Mouse (Mus musculus): ENCODE results near the gene Mfsd4b4.
"Not testable (repeated sequence)": the region's sequence is repeated elsewhere in the genome, so short reads cannot be mapped to it uniquely, and the experiment has no call there.

The Mfsd4b4 gene

GRCm38 (mm10) chr10:39898874-39899371 lies at the start of gene Mfsd4b4:
Gene Mfsd4b4, minus strand, starts transcription at chr10:39899238.
- in situ Hi-C loops (cut with MboI; ENCODE audit: low sequenced_read_pairs), result no loop called here

GRCm38 (mm10) chr10:39947195-39947594 lies 48.2 kb upstream of the Mfsd4b4 start:
- in situ Hi-C loops (cut with MboI; ENCODE audit: low sequenced_read_pairs), result not testable (repeated sequence)

DNA sequence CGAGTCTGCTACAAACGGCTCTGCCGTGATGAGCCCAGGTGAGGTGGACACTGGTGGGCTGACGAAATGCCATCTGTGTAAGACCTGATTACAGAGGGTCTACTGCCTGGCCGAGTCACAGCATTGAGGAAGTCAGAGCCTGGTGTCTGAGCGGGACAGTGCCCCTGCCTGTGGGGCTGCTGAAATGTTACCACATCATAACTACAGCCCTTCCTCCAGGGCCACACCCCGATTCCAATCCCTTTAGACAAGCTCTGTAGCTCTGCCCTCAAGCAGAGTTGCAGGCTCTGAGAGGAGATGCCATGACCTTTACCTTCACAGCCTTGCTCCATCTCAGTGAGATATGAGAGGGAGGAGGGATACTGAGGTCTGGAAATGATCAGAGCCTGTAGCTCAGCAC lies 37.5 kb upstream of the Mfsd4b4 start:
- in situ Hi-C loops (cut with MboI; ENCODE audit: low sequenced_read_pairs), result no loop called here

DNA sequence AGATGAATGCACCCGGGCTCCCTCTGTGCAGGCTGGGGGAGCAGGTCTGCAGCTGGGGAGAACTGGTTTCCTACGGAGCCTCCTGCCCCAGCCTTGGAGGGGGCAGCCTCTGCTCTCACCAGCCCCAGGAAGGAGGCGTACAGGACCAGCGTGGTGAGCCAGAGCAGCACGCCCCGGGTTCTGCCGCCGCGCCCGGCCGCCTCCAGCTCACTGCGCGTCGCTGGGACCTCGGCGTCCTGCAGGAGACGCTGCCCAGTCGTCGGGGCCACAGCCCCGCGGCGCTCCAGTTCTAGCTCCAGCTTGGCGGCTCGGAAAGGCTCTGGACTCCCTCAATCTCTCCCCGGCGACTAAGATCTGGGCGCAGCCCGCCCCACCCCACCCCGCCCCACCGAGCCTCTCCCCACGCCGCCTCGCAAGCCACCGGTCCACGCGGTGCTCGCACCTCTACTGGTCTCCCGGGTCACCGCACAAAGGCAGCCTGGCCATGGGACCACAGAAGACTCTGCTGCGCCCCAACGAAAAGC lies 27.6 kb upstream of the Mfsd4b4 start, which contains the start of gene Mfsd4b2:
Mfsd4b2 (minus strand) TSS at position 308 of the 524 bp plus-strand sequence.
- in situ Hi-C loops (cut with MboI; ENCODE audit: low sequenced_read_pairs), result no loop called here

DNA sequence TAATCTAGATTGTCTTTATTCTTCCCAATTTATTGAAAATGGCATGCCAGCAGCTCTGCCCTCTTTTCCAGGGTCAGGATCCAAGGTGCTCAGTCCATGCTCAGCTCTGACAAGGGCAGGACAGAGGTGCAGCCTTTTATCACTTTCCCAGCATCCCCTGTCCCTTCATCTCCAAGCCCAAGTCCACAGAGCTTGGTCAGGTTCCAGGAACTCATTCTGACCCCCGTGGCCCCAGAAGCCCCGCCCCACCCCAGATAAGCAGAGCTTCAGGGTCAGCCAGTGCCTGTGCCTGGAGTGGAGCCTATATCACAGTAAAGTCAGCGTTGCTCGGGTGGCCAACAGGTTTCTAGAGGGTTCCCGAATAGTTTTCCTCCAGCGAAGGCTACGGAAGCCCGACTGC lies 25.5 kb upstream of the Mfsd4b4 start:
- in situ Hi-C loops (cut with MboI; ENCODE audit: low sequenced_read_pairs), result not testable (repeated sequence)

GRCm38 (mm10) chr10:39912616-39913015 lies 13.6 kb upstream of the Mfsd4b4 start:
- in situ Hi-C loops (cut with MboI; ENCODE audit: low sequenced_read_pairs), result no loop called here

- in situ Hi-C loops (cut with MboI; ENCODE audit: low sequenced_read_pairs), result no loop called here
Observed at GRCm38 (mm10) chr10:39908768-39909441, 9.9 kb upstream of the Mfsd4b4 start.

DNA sequence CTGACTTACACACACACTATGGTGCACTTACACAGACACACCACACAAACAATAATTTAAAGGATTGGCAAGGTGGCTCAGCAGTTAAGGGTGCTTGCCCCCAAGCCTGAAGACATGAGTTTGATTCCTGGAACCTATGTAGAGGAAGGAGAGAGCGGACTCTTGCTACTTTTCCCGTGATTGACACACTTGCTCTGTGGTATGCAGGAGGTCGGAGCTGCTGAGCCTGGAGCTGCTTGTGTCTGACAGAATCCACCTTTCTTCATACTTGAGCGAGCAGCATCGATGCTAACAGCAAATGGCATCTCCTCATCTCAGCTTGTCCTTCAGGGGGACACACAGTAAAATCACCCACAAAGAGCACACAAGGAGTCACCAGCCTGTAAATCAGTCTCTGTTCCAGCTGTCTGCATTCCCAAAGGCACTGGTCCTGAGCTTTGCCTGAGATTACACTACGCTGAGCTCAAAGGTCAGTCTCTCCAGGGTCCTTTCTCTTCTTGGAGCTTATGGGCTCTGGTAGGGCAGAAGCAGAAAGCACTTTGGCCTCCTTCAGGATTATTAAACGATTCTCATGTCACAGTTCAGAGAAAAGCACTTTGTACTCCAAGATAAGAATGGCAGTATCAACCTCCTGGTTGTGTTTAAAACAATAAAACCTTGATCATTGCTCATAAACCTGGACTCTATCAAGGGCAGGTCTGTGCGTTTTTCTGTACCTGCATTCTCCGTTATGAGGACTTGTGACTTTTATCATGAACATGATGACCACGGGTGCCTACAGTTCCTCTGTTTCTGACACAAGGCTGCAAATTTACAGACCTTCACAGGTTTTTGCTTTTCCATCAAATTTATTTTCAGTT lies 8.0 kb upstream of the Mfsd4b4 start:
- in situ Hi-C loops (cut with MboI; ENCODE audit: low sequenced_read_pairs), result no loop called here

DNA sequence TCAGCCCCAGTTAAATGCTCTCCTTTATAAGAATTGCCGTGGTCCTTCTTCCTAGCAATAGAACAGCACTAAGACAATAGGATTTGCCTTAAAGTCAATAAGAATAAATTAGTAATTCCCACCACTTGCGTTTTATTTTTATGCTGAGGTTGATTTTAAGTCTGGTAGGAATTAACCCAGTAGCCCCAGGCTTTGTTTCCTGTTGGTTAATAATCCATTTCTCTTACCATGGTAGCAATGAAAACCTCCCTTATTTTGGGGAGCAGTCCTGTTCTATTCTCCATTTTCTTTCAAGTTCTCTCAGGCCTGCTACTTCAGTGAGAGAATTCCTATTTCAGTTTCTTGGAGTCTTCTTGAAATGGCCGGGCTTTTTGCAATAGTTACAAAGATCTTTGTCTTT lies 5.2 kb upstream of the Mfsd4b4 start:
- in situ Hi-C loops (cut with MboI; ENCODE audit: low sequenced_read_pairs), result no loop called here

DNA sequence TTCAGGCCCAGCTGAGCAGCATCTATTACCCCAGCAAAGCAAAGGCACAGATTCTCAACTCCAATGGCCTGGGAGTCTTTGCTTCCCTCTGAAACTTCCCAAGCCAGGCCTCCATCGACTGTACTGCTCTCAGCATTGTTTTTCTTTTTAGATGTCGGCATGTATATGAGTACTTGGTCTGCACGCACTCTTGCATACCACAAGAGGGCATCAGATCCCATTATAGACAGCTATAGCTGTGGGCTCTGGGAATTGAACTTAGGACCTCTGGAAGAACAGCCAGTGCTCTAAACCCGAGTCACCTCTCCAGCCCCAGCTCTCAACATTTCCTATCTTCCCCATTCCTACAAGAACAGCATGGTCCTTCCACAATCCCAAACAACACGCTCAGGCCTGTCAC lies 2.5 kb downstream of the Mfsd4b4 start:
- in situ Hi-C loops (cut with MboI; ENCODE audit: low sequenced_read_pairs), result no loop called here

DNA sequence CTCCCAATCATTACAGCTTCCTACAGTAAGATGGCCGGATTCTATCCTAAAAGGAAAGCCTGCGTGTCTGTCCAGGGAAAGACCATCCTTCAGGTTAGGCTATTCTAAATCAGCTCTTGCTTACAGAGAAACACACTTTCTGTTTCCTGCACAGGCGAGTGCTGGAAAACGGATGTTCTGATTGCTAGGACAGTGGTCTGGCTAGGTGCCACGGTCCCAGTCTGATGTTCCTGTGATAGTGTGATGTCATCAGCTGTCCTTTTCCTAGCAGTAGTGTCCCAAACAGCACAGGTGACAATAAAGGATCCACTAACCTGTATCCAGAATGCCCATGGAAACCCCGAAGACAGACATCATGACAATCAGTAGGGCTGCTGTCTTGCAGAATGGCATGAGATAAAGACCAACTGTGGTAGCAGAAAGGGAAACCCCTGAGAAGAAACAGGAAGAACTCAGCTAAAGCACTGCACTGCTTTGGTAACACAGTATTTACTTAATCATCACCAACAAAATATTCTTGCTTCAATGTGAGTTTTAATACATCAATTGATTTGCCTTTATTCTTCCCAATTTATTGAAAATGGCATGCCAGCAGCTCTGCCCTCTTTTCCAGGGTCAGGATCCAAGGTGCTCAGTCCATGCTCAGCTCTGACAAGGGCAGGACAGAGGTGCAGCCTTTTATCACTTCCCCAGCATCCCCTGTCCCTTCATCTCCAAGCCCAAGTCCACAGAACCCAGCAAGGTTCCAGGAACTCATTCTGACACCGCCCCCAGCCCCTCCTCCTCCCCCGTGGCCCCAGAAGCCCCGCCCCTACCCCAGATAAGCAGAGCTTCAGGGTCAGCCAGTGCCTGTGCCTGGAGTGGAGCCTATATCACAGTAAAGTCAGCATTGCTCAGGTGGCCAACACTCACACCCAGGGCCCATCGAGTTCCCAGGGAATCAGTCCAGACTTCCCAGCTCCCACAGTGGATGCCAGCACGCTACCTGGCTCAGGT lies 5.0 kb downstream of the Mfsd4b4 start:
- in situ Hi-C loops (cut with MboI; ENCODE audit: low sequenced_read_pairs), result no loop called here

GRCm38 (mm10) chr10:39888621-39889020 lies 10.4 kb downstream of the Mfsd4b4 start:
- in situ Hi-C loops (cut with MboI; ENCODE audit: low sequenced_read_pairs), result no loop called here

GRCm38 (mm10) chr10:39865509-39865908 lies 33.5 kb downstream of the Mfsd4b4 start:
- in situ Hi-C loops (cut with MboI; ENCODE audit: low sequenced_read_pairs), result no loop called here

DNA sequence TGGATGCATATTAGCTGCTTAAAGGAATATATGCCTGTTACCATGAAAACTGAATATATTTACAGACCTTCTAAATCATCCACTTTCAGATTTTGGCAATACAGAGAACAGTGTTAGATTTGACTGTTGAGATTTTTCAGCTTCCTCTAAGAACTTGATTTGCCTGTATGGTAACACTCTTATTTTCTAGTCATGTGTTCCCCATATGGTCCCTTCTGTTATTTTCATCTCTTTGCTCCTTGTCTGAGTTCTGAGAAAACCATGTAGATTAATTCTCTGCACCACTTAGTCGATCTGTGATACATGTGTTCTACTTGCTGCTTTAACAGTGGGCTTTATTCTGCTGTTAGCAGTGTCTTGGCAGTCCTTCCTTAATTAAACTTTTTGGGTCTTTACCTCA lies 56.4 kb downstream of the Mfsd4b4 start:
- in situ Hi-C loops (cut with MboI; ENCODE audit: low sequenced_read_pairs), result no loop called here
